Mouse (Mus musculus): ENCODE results near the gene Lipo2. TPM values are rescaled to one million over a fixed set of nuclear protein-coding genes. Genes with fewer than 3 reads are reported as not detected.
"Not testable (repeated sequence)": the region's sequence is repeated elsewhere in the genome, so short reads cannot be mapped to it uniquely, and the experiment has no call there.

The Lipo2 gene
- polyA plus RNA-seq (2015; fragmentation: Nextera tagmentation; extraction: Ambion mirVana), result 0.50 and 0.53 TPM in 2 replicates

GRCm38 (mm10) chr19:33751259-33751658 lies at the start of gene Lipo2:
Gene Lipo2 (minus strand): TSS chr19:33751359.
- not testable (repeated sequence) for H3K4me1 ChIP-seq (replicated peaks); H3K4me3 ChIP-seq; H3K9me3 ChIP-seq; H3K9ac ChIP-seq; H3K27me3 ChIP-seq; H3K36me3 ChIP-seq; ATAC-seq (ENCODE audit: low FRiP score, low read depth); H3K4me2 ChIP-seq; H3K27ac ChIP-seq (replicated peaks)
- WGBS, result 96% methylated on average over 1 of the region's 1 CpGs

GRCm38 (mm10) chr19:33787359-33787758 lies 36.2 kb upstream of the Lipo2 start, which contains the start of gene Lipo1:
Gene Lipo1 (minus strand): TSS chr19:33787459.
- not testable (repeated sequence) for H3K27me3 ChIP-seq; H3K9me3 ChIP-seq; H3K9ac ChIP-seq; H3K4me2 ChIP-seq; H3K36me3 ChIP-seq; H3K27ac ChIP-seq (replicated peaks); H3K4me1 ChIP-seq (replicated peaks); ATAC-seq (ENCODE audit: low FRiP score, low read depth); H3K4me3 ChIP-seq

GRCm38 (mm10) chr19:33786576-33787277 lies 35.6 kb upstream of the Lipo2 start:
- ATAC-seq (ENCODE audit: low FRiP score, low read depth), result no peak
- H3K4me3 ChIP-seq, result no peak overlapping the region
- H3K27ac ChIP-seq (replicated peaks), result no peak overlapping the region
- H3K4me2 ChIP-seq, result no peak overlapping the region
- no peaks in the 10 kb centered on the region for H3K9me3 ChIP-seq
- no peaks in the 10 kb centered on the region for H3K36me3 ChIP-seq
- no peaks in the 10 kb centered on the region for H3K27me3 ChIP-seq
- no peak overlapping the region for H3K9ac ChIP-seq
- H3K4me1 ChIP-seq (replicated peaks), result no peaks in the 10 kb centered on the region
- WGBS, result 91% methylated on average over 12 of the region's 12 CpGs

GRCm38 (mm10) chr19:33761287-33762086 lies 10.3 kb upstream of the Lipo2 start, which contains the start of gene Lipo3:
Gene Lipo3 (minus strand): TSS chr19:33761951.
- H3K9me3 ChIP-seq; H3K27ac ChIP-seq (replicated peaks); H3K9ac ChIP-seq; H3K4me1 ChIP-seq (replicated peaks); H3K36me3 ChIP-seq; H3K27me3 ChIP-seq: not testable (repeated sequence)
- peak within 1 kb of the TSS; percentile 49 for H3K4me2 ChIP-seq
- ATAC-seq (ENCODE audit: low FRiP score, low read depth), result peak; percentile 95
- WGBS, result 40% methylated on average over 13 of the region's 41 CpGs
- H3K4me3 ChIP-seq, result peak within 1 kb of the TSS; percentile 28

Other genes with a start within 250 kb of the Lipo2 start
- not detected in 2 replicates for gene Lipo4, start 233.6 kb downstream of the Lipo2 start, polyA plus RNA-seq (2015; fragmentation: Nextera tagmentation; extraction: Ambion mirVana)
- gene Gm8978, start 126.1 kb downstream of the Lipo2 start, polyA plus RNA-seq (2015; fragmentation: Nextera tagmentation; extraction: Ambion mirVana), result not detected in 2 replicates
- 11.6 and 13.0 TPM in 2 replicates for gene Lipo3, start 10.6 kb upstream of the Lipo2 start, polyA plus RNA-seq (2015; fragmentation: Nextera tagmentation; extraction: Ambion mirVana)
- 0.07 TPM in 1 of 2 replicates, not detected in the other for gene Lipo1, start 36.1 kb upstream of the Lipo2 start, polyA plus RNA-seq (2015; fragmentation: Nextera tagmentation; extraction: Ambion mirVana)
- gene Lipf, start 209.8 kb upstream of the Lipo2 start, polyA plus RNA-seq (2015; fragmentation: Nextera tagmentation; extraction: Ambion mirVana), result not detected in 2 replicates